Mouse (Mus musculus): Measurements from ENCODE around the gene Arrdc2. TPM values are rescaled to one million over a fixed set of nuclear protein-coding genes. Genes with fewer than 3 reads are reported as not detected.

The Arrdc2 gene
- total and polyA plus RNA-seq, 2 experiments: 25.7 to 33.8 TPM

- Histone ChIP-seq H3K4me3 (ENCODE audit: insufficient read depth, low read depth, low read length) (no peak overlapping the region), H3K9ac (ENCODE audit: low read depth, low read length) (no peak overlapping the region), H3K4me1 (ENCODE audit: control insufficient read depth, insufficient read depth, low read length) (peaks cover 17% of the 10 kb centered on the region), H3K36me3 (ENCODE audit: control insufficient read depth, insufficient read depth, low read length) (no peaks in the 10 kb centered on the region), H3K27me3 (ENCODE audit: control insufficient read depth, insufficient read depth, low read length) (no peaks in the 10 kb centered on the region), H3K27ac (replicated peaks; ENCODE audit: insufficient read depth, low read depth, low read length) (no peak overlapping the region), H3K79me2 (ENCODE audit: control insufficient read depth, insufficient read depth, low read length) (peaks cover 34% of the 10 kb centered on the region)
- no peak for TF ChIP-seq CTCF (IDR thresholded peaks at IDR 0.05; ENCODE audit: low read depth, low read length)
- TF ChIP-seq POLR2A (IDR thresholded peaks at IDR 0.05; ENCODE audit: extremely low read depth, insufficient read depth, low read length): no peak
- 94% methylated on average over 2 of the region's 2 CpGs for WGBS
- no peak for DNase-seq (ENCODE audit: extremely low read depth, low read depth, low spot score)
These were observed 45.3 kb downstream of the Arrdc2 start for GRCm38 (mm10) chr8:70794215-70794614.

GRCm38 (mm10) chr8:70792700-70793099 lies 46.8 kb downstream of the Arrdc2 start:
- H3K36me3 ChIP-seq (ENCODE audit: control insufficient read depth, insufficient read depth, low read length): peaks cover 5% of the 10 kb centered on the region
- TF ChIP-seq POLR2A (IDR thresholded peaks at IDR 0.05; ENCODE audit: extremely low read depth, insufficient read depth, low read length) (no peak), CTCF (IDR thresholded peaks at IDR 0.05; ENCODE audit: low read depth, low read length) (no peak)
- no peaks in the 10 kb centered on the region for H3K27me3 ChIP-seq (ENCODE audit: control insufficient read depth, insufficient read depth, low read length)
- H3K79me2 ChIP-seq (ENCODE audit: control insufficient read depth, insufficient read depth, low read length): peaks cover 34% of the 10 kb centered on the region
- WGBS: 4% methylated on average over 20 of the region's 20 CpGs
- H3K4me1 ChIP-seq (ENCODE audit: control insufficient read depth, insufficient read depth, low read length): peaks cover 15% of the 10 kb centered on the region
- DNase-seq (ENCODE audit: extremely low read depth, low read depth, low spot score): peak; percentile 55
- H3K4me3 ChIP-seq (ENCODE audit: insufficient read depth, low read depth, low read length): peak overlapping the region; percentile 34; the same call in 1 of the 2 replicates
- H3K27ac ChIP-seq (replicated peaks; ENCODE audit: insufficient read depth, low read depth, low read length): no peak overlapping the region
- no peak overlapping the region for H3K9ac ChIP-seq (ENCODE audit: low read depth, low read length)

GRCm38 (mm10) chr8:70791975-70792691 lies 47.4 kb downstream of the Arrdc2 start:
- DNase-seq (ENCODE audit: extremely low read depth, low read depth, low spot score): peak; percentile 72
- H3K4me1 ChIP-seq (ENCODE audit: control insufficient read depth, insufficient read depth, low read length): peaks cover 15% of the 10 kb centered on the region
- H3K4me3 ChIP-seq (ENCODE audit: insufficient read depth, low read depth, low read length): peak overlapping the region; percentile 59
- no peaks in the 10 kb centered on the region for H3K27me3 ChIP-seq (ENCODE audit: control insufficient read depth, insufficient read depth, low read length)
- peak overlapping the region; percentile 79 for H3K9ac ChIP-seq (ENCODE audit: low read depth, low read length)
- 4% methylated on average over 56 of the region's 58 CpGs for WGBS
- peaks cover 34% of the 10 kb centered on the region for H3K79me2 ChIP-seq (ENCODE audit: control insufficient read depth, insufficient read depth, low read length)
- H3K36me3 ChIP-seq (ENCODE audit: control insufficient read depth, insufficient read depth, low read length): peaks cover 7% of the 10 kb centered on the region
- no peak overlapping the region for H3K27ac ChIP-seq (replicated peaks; ENCODE audit: insufficient read depth, low read depth, low read length)
- TF ChIP-seq CTCF (IDR thresholded peaks at IDR 0.05; ENCODE audit: low read depth, low read length) (no peak), POLR2A (IDR thresholded peaks at IDR 0.05; ENCODE audit: extremely low read depth, insufficient read depth, low read length) (0 out of 2 replicates have a peak, but pooled peaks have one; percentile 47)

- DNase-seq (ENCODE audit: extremely low read depth, low read depth, low spot score): no peak
- Histone ChIP-seq H3K4me3 (ENCODE audit: insufficient read depth, low read depth, low read length) (peak overlapping the region; percentile 59), H3K27ac (replicated peaks; ENCODE audit: insufficient read depth, low read depth, low read length) (no peak overlapping the region), H3K9ac (ENCODE audit: low read depth, low read length) (peak overlapping the region; percentile 79; the same call in 1 of the 2 replicates), H3K4me1 (ENCODE audit: control insufficient read depth, insufficient read depth, low read length) (peaks cover 15% of the 10 kb centered on the region), H3K79me2 (ENCODE audit: control insufficient read depth, insufficient read depth, low read length) (peaks cover 30% of the 10 kb centered on the region), H3K27me3 (ENCODE audit: control insufficient read depth, insufficient read depth, low read length) (no peaks in the 10 kb centered on the region), H3K36me3 (ENCODE audit: control insufficient read depth, insufficient read depth, low read length) (peaks cover 14% of the 10 kb centered on the region)
- 63% methylated on average over 7 of the region's 7 CpGs for WGBS
- TF ChIP-seq POLR2A (IDR thresholded peaks at IDR 0.05; ENCODE audit: extremely low read depth, insufficient read depth, low read length): no peak
- no peak for TF ChIP-seq CTCF (IDR thresholded peaks at IDR 0.05; ENCODE audit: low read depth, low read length)
These were observed 48.2 kb downstream of the Arrdc2 start for GRCm38 (mm10) chr8:70791294-70791701.

GRCm38 (mm10) chr8:70790846-70791245 lies 48.7 kb downstream of the Arrdc2 start:
- no peak for TF ChIP-seq POLR2A (IDR thresholded peaks at IDR 0.05; ENCODE audit: extremely low read depth, insufficient read depth, low read length)
- no peak for TF ChIP-seq CTCF (IDR thresholded peaks at IDR 0.05; ENCODE audit: low read depth, low read length)
- peak overlapping the region; percentile 25; the same call in 1 of the 2 replicates for H3K9ac ChIP-seq (ENCODE audit: low read depth, low read length)
- 76% methylated on average over 8 of the region's 8 CpGs for WGBS
- peaks cover 27% of the 10 kb centered on the region for H3K79me2 ChIP-seq (ENCODE audit: control insufficient read depth, insufficient read depth, low read length)
- DNase-seq (ENCODE audit: extremely low read depth, low read depth, low spot score): no peak
- no peaks in the 10 kb centered on the region for H3K27me3 ChIP-seq (ENCODE audit: control insufficient read depth, insufficient read depth, low read length)
- no peak overlapping the region for H3K27ac ChIP-seq (replicated peaks; ENCODE audit: insufficient read depth, low read depth, low read length)
- peaks cover 13% of the 10 kb centered on the region for H3K4me1 ChIP-seq (ENCODE audit: control insufficient read depth, insufficient read depth, low read length)
- H3K4me3 ChIP-seq (ENCODE audit: insufficient read depth, low read depth, low read length): peak overlapping the region; percentile 59; the same call in 1 of the 2 replicates
- H3K36me3 ChIP-seq (ENCODE audit: control insufficient read depth, insufficient read depth, low read length): peaks cover 16% of the 10 kb centered on the region

GRCm38 (mm10) chr8:70789046-70789445 lies 50.5 kb downstream of the Arrdc2 start:
- Histone ChIP-seq H3K4me3 (ENCODE audit: insufficient read depth, low read depth, low read length) (peak overlapping the region; percentile 19; the same call in 1 of the 2 replicates), H3K9ac (ENCODE audit: low read depth, low read length) (peak overlapping the region; percentile 37), H3K27ac (replicated peaks; ENCODE audit: insufficient read depth, low read depth, low read length) (no peak overlapping the region), H3K79me2 (ENCODE audit: control insufficient read depth, insufficient read depth, low read length) (peaks cover 22% of the 10 kb centered on the region), H3K27me3 (ENCODE audit: control insufficient read depth, insufficient read depth, low read length) (no peaks in the 10 kb centered on the region), H3K4me1 (ENCODE audit: control insufficient read depth, insufficient read depth, low read length) (peaks cover 5% of the 10 kb centered on the region), H3K36me3 (ENCODE audit: control insufficient read depth, insufficient read depth, low read length) (peaks cover 26% of the 10 kb centered on the region)
- TF ChIP-seq POLR2A (IDR thresholded peaks at IDR 0.05; ENCODE audit: extremely low read depth, insufficient read depth, low read length): no peak
- TF ChIP-seq CTCF (IDR thresholded peaks at IDR 0.05; ENCODE audit: low read depth, low read length): no peak
- no peak for DNase-seq (ENCODE audit: extremely low read depth, low read depth, low spot score)
- WGBS: 89% methylated on average over 10 of the region's 10 CpGs

All from liver, adult 2 months (tissue).